In the genomic region with DNA sequence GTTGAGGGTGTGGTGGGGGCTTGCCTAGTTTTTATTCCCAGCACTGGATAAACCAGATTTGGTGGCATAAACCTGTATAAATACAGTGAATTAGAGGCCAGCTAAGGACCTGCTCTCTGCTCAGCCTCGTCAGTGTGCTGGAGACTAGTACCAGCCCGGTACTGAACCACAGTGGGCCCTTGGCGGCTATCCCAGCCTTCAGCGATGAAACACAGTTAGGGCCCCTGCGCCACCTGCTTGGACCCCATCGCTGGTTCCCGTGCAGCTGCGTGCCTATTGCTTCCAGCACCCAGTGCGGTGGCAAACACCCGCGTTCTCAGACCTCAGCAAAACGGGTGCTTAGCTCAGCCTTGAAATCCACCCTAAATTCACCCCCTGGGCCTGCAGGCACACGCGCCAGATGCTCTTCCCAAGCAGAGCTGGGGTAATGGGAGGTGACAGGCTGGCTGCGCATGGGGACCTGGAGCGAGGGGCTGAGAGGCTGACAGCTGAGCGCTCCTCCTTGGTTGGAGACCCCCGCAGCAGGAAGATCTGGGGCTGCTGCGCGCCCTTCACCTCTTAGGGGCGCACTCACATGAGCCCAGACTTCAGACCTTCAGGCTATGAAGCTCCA, we compare ENCODE assay signal across 11 mouse cellular contexts.
DNase-seq lines count a peak whose midpoint lies in the region; ATAC-seq and TF ChIP-seq lines count a peak whose summit lies in the region.
"Had no signal": no experiment of that assay in that cellular context is flagged by ENCODE, and none has a peak within 500 bp of the region (broad histone marks: within the 10 kb centered on the region; RNA-seq: fewer than 3 reads in every experiment).

No protein-coding gene starts in this region.

- no peaks in the 10 kb centered on the region for H3K9me3 ChIP-seq in E14TG2a.4 (ENCODE audit: low read length)
- no peaks in the 10 kb centered on the region for H3K9me3 ChIP-seq in embryonic facial prominence, embryonic 13.5 days
- H3K9me3 ChIP-seq in liver, postnatal 0 days (ENCODE audit: low read length), result no peaks in the 10 kb centered on the region

- no peak for TF ChIP-seq EP300 in liver, postnatal 0 days (IDR thresholded peaks at IDR 0.05; ENCODE audit: low read depth)

- no peak for TF ChIP-seq CTCF in E14TG2a.4 (conservative IDR thresholded peaks at IDR 0.05; ENCODE audit: low read length)
- TF ChIP-seq CTCF in liver, postnatal 0 days (IDR thresholded peaks at IDR 0.05; ENCODE audit: low read depth), result no peak

- peak overlapping the region; percentile 18; the same call in 1 of the 2 replicates for H3K4me2 ChIP-seq in embryonic facial prominence, embryonic 13.5 days
- H3K4me2 ChIP-seq in liver, postnatal 0 days (ENCODE audit: low read depth, low read length), result 0 out of 2 replicates have a peak overlapping the region, but pooled peaks have one; percentile 19

- H3K4me3 ChIP-seq in E14TG2a.4 (replicated peaks; ENCODE audit: low read length), result peak overlapping the region; percentile 56
- H3K4me3 ChIP-seq in embryonic facial prominence, embryonic 13.5 days, result no peak overlapping the region
- no peak overlapping the region for H3K4me3 ChIP-seq in liver, postnatal 0 days (ENCODE audit: low read depth, low read length)

- H3K27ac ChIP-seq in embryonic facial prominence, embryonic 13.5 days, result no peak overlapping the region
- H3K27ac ChIP-seq in liver, postnatal 0 days (ENCODE audit: low read depth), result no peak overlapping the region

- H3K9ac ChIP-seq in embryonic facial prominence, embryonic 13.5 days, result peak overlapping the region; percentile 16; the same call in 1 of the 2 replicates
- H3K9ac ChIP-seq in liver, postnatal 0 days (replicated peaks), result no peak overlapping the region

- intact Hi-C loops in heart, postnatal 14 days (cut with DNase I), result no loop called here

- WGBS in embryonic facial prominence, embryonic 13.5 days, result 37% methylated on average over 21 of the region's 21 CpGs
- WGBS in liver, postnatal 0 days (ENCODE audit: insufficient replicate concordance), result 77% methylated on average over 21 of the region's 21 CpGs

- no peaks in the 10 kb centered on the region for H3K36me3 ChIP-seq in E14TG2a.4 (ENCODE audit: insufficient read depth, low read length)
- no peaks in the 10 kb centered on the region for H3K36me3 ChIP-seq in embryonic facial prominence, embryonic 13.5 days
- no peaks in the 10 kb centered on the region for H3K36me3 ChIP-seq in liver, postnatal 0 days (replicated peaks; ENCODE audit: insufficient read depth, low read length)

- no peak for ATAC-seq in embryonic facial prominence, embryonic 13.5 days (ENCODE audit: insufficient number of reproducible peaks, insufficient read depth, low FRiP score, low TSS enrichment, low read depth)
- no peak for ATAC-seq in liver, postnatal 0 days

- peaks cover 28% of the 10 kb centered on the region for H3K27me3 ChIP-seq in E14TG2a.4 (ENCODE audit: insufficient read depth, low read length)
- peaks cover 12% of the 10 kb centered on the region for H3K27me3 ChIP-seq in embryonic facial prominence, embryonic 13.5 days
- H3K27me3 ChIP-seq in liver, postnatal 0 days (ENCODE audit: insufficient read depth, low read length), result no peaks in the 10 kb centered on the region

- H3K4me1 ChIP-seq in E14TG2a.4 (replicated peaks; ENCODE audit: low read depth, low read length), result peaks cover 17% of the 10 kb centered on the region
- H3K4me1 ChIP-seq in embryonic facial prominence, embryonic 13.5 days, result peaks cover 13% of the 10 kb centered on the region
- peaks cover 17% of the 10 kb centered on the region for H3K4me1 ChIP-seq in liver, postnatal 0 days (ENCODE audit: insufficient read depth)

- peak; percentile 71 for DNase-seq in heart, adult 11 months
- no peak for DNase-seq in heart, postnatal 14 days
- no peak for DNase-seq in liver, postnatal 0 days
- no peak for DNase-seq in gastrocnemius, adult 18-20 months (ENCODE audit: low spot score)
- DNase-seq in T-cell, adult 2 months (ENCODE audit: low spot score), result no peak
- no peak for DNase-seq in thymus, adult 18-20 months
- DNase-seq: adrenal gland, adult 8-10 months; cerebellum, adult 8-10 months; lung, postnatal 4 days had no signal
